Mouse (Mus musculus) neural tube, embryonic 13.5 days (tissue): ENCODE measurements at regions not wholly inside any gene's neighbourhood (a gene's known extent, or its start where the extent isn't known, plus 50 kb on each side); places are given as distances from the start of the nearest gene placed in this dataset.

Experiments used
- ATAC-seq: fragments of 200-750 bp; cut with Nextera tagmentation; 2 replicates; pipeline ENCODE4 v1.8.0; 2017; ENCODE audit warnings: low read depth, mild to moderate bottlenecking, moderate TSS enrichment, moderate library complexity
- H3K27ac ChIP-seq: fragments of 300-500 bp; sonication (generic); replicated peaks from 2 replicates; pipeline ENCODE4 v1.5.1; 2015; ENCODE audit warnings: moderate library complexity, mild to moderate bottlenecking, inconsistent platforms
- H3K27me3 ChIP-seq: fragments of 300-500 bp; sonication (generic); 2 replicates; pipeline ENCODE4 v1.6.1; 2015; ENCODE audit warnings: mild to moderate bottlenecking, inconsistent platforms
- H3K36me3 ChIP-seq: fragments of 300-500 bp; sonication (generic); 2 replicates; pipeline ENCODE4 v1.6.1; 2015; ENCODE audit warnings: mild to moderate bottlenecking, inconsistent platforms
- H3K4me1 ChIP-seq: fragments of 300-500 bp; sonication (generic); replicated peaks from 2 replicates; pipeline ENCODE4 v1.6.1; 2015; ENCODE audit warnings: inconsistent platforms
- H3K4me2 ChIP-seq: fragments of 300-500 bp; sonication (generic); 2 replicates; pipeline ENCODE4 v1.6.1; 2015; ENCODE audit warnings: inconsistent platforms, mild to moderate bottlenecking, moderate library complexity
- H3K4me3 ChIP-seq: fragments of 300-500 bp; sonication (generic); 2 replicates; pipeline ENCODE4 v1.5.1; 2015; ENCODE audit warnings: mild to moderate bottlenecking, inconsistent platforms
- H3K9ac ChIP-seq: fragments of 300-500 bp; sonication (generic); 2 replicates; pipeline ENCODE4 v1.6.1; 2015; ENCODE audit warnings: moderate library complexity, mild to moderate bottlenecking, inconsistent platforms
- H3K9me3 ChIP-seq: fragments of 300-500 bp; sonication (generic); 2 replicates; pipeline ENCODE4 v1.6.1; 2016; ENCODE audit warnings: inconsistent platforms
- WGBS: fragments of 180-500 bp; shearing (Covaris S2); methylation state at CpG from one replicate; pipeline ENCODE4 v1.1.7; 2015; 5-methylcytosine and 5-hydroxymethylcytosine counted together

DNA sequence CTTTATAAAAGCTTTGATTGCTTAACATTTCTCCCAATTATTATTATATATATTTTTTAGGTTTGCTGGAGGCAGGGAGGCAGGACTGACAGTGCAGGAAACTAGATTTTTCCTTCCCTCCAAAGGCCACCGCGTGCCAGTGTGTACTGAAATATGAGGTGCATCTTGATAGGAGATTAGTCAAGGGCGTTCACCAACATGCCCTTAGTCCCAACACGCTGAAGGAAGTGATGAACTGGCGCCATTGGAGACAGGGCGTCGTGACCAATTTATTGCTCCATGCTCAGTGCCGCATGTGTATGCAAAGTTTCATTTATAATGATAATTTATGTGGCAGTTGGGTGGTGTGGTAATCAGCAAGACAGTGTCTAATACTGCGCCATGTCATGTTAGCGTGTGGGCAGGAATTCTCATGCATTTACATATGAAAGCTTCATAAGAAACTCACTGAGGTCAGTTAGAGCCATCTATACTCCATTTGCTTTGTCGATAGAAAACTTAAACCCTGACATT is 66.2 kb downstream of the Isl1 start:
- ATAC-seq = peak; percentile 56; the same call in 1 of the 2 replicates
- H3K9me3 ChIP-seq = no peaks in the 10 kb centered on the region
- 57% methylated on average over 11 of the region's 11 CpGs for WGBS
- H3K4me2 ChIP-seq = no peak overlapping the region
- no peak overlapping the region for H3K9ac ChIP-seq
- H3K27ac ChIP-seq = no peak overlapping the region
- no peaks in the 10 kb centered on the region for H3K27me3 ChIP-seq
- H3K36me3 ChIP-seq = no peaks in the 10 kb centered on the region
- 0 out of 2 replicates have a peak, but pooled peaks cover 6% of the 10 kb centered on the region for H3K4me1 ChIP-seq
- H3K4me3 ChIP-seq = no peak overlapping the region

DNA sequence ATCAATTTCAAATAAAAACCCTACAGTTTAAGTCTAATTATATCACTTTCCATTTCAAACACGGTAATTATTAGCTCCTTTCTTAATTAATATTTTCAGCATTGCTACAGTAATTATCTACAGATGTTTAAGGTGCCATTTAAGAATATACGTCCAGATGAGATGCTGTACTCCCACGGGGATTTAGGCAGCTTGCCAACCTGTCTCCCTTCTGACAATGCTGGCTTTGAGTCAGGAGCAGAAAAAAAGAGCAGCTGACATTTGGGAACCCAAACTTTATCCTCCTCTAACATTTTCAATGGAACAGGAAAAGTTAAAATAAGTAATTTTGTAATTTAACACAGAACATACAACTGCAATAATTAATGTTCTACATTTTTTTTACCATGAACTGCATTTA is 94.4 kb downstream of the Isl1 start:
- WGBS = 22% methylated on average over 3 of the region's 3 CpGs
- Histone ChIP-seq H3K4me3 (no peak overlapping the region), H3K27me3 (no peaks in the 10 kb centered on the region), H3K36me3 (no peaks in the 10 kb centered on the region), H3K4me2 (no peak overlapping the region), H3K9ac (no peak overlapping the region), H3K4me1 (peaks cover 8% of the 10 kb centered on the region), H3K9me3 (no peaks in the 10 kb centered on the region), H3K27ac (no peak overlapping the region)
- no peak for ATAC-seq

DNA sequence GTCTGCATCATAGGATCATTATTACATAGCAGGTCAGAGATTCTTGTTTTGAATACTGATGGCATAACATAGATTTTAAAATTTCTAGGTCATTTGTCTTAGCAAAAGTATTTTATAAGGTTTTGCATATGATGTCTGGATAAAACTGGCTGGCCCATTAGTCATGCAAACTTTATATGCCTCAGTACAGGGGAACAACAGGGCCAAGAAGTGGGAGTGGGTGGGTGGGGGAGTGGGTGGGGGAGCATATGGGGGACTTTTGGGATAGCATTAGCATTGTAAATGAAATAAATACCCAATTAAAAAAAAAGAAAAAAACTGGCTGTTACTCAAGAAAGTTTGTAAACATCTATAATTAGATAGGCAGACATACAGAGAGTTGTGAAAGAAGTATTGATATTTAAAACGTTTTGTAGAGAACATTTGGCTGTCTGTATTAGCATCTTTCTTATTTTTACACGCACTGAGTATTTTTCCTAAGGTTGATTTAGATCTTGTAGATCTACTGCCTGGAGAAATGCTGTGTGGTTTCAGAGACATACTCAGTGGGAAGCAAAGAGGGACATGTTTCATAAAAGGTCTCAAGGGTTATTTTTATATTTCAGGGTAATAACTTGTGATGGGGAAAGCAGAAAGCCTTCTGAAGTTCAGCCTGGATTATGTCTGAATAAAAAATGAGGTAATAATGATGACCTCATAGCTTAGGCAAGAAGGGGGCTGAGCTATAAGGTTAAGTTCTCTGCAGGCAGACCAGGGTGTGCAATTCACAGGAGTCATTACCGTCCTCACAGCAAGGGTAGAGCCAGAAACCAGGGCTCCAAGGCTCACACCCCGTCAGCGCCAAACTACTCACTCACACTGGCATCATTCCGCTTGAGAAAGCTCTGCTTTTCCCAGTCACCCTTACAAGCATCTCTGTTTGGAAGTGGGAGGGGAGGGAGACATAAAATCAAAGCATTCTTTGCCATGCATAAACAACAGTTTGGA is 95.4 kb downstream of the Isl1 start:
- ATAC-seq = peak; percentile 56; the same call in 1 of the 2 replicates

DNA sequence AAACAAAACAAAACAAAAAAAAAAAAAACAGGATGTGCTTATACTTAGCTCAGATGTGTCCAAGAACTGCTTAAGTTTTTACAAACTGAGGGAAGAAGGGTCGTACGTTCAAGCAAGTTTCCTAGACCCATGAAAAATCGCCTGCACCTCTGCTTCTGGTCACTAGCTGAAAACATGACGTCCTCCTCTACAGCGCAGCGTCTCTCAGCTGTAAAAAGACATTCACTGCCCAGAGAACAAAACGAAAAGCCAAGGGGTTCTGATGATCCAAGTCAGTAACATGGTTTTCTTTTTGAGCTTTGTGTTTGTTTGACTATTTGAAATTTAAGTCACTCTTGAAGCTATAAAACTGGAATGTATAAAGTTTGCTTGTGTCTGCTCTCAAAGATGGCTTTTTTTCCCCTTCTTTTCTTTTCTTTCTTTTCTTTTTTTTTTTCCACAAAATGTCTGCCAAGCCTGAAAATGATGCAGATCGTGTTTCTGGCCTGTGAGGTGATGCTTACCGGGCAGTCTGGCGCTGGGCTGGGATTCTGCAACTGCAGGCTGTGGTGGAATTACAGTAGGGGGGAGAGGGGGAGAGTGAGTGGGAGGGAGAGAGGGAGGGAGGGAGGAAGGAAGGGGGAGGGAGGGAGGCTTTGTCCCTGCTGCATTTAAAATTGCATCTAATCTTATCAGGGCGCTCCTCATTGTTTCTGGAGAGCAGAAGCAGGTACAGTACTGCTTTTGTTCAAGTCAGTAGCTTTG is 108.1 kb downstream of the Isl1 start:
- H3K36me3 ChIP-seq = no peaks in the 10 kb centered on the region
- WGBS = 4% methylated on average over 11 of the region's 11 CpGs
- no peak overlapping the region for H3K27ac ChIP-seq
- no peaks in the 10 kb centered on the region for H3K9me3 ChIP-seq
- 0 out of 2 replicates have a peak overlapping the region, but pooled peaks have one; percentile 45 for H3K9ac ChIP-seq
- 0 out of 2 replicates have a peak overlapping the region, but pooled peaks have one; percentile 2 for H3K4me3 ChIP-seq
- H3K4me1 ChIP-seq = 0 out of 2 replicates have a peak, but pooled peaks cover 3% of the 10 kb centered on the region
- H3K4me2 ChIP-seq = peak overlapping the region; percentile 47
- H3K27me3 ChIP-seq = no peaks in the 10 kb centered on the region
- peak; percentile 84 for ATAC-seq

More for the DNA sequence above, 95.4 kb downstream of the Isl1 start:
- H3K4me3 ChIP-seq = no peak overlapping the region
- no peak overlapping the region for H3K4me2 ChIP-seq
- no peaks in the 10 kb centered on the region for H3K9me3 ChIP-seq
- no peaks in the 10 kb centered on the region for H3K27me3 ChIP-seq
- no peaks in the 10 kb centered on the region for H3K36me3 ChIP-seq
- WGBS = 32% methylated on average over 6 of the region's 6 CpGs
- H3K27ac ChIP-seq = no peak overlapping the region
- no peak overlapping the region for H3K9ac ChIP-seq
- peaks cover 8% of the 10 kb centered on the region for H3K4me1 ChIP-seq

DNA sequence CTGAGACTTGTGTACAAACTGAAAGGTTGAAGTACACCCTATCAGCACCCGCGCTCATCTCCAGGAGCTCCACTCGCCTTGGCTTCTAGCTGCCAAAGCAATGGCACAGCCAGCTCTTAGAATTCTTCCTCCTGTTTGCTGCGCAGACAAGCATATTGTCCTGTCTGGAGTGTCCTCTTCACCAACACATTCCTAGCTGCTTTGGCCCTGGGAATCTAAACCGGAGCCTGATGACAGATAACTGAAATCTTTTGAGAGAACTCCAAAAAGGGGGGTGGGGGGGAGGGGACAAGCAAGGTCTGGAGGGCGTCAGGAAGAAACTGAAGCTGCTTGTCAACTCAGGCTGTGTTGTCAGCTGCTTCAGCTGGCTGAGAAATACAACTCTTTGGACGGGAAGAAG is 122.4 kb downstream of the Isl1 start:
- WGBS = 75% methylated on average over 7 of the region's 7 CpGs
- ATAC-seq = no peak
- Histone ChIP-seq H3K9me3 (no peaks in the 10 kb centered on the region), H3K27ac (no peak overlapping the region), H3K4me3 (no peak overlapping the region), H3K4me1 (no peaks in the 10 kb centered on the region), H3K9ac (no peak overlapping the region), H3K4me2 (no peak overlapping the region), H3K27me3 (no peaks in the 10 kb centered on the region), H3K36me3 (no peaks in the 10 kb centered on the region)

DNA sequence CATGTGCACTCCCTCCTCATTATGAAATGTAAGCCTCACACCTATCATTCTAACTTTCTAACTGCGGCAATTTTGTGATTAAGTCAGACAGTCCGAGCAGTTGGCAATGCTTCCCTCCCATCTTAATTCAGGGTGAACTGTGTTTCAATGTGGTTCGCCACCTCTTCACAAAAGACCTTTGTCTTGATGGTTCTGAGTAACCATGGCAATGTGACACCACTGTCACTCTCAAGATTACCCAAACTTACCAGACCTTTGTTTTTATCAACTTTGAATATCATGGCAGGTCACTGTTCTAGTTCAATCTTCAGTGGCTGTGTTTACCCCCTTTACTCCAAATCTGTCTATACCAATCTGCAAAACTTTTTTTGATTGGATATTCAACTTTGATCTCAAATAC is 131.7 kb downstream of the Isl1 start:
- ATAC-seq = no peak
- Histone ChIP-seq H3K9ac (no peak overlapping the region), H3K27ac (no peak overlapping the region), H3K27me3 (no peaks in the 10 kb centered on the region), H3K36me3 (no peaks in the 10 kb centered on the region), H3K9me3 (no peaks in the 10 kb centered on the region), H3K4me1 (no peaks in the 10 kb centered on the region), H3K4me3 (no peak overlapping the region), H3K4me2 (no peak overlapping the region)
- 12% methylated on average over 3 of the region's 3 CpGs for WGBS

DNA sequence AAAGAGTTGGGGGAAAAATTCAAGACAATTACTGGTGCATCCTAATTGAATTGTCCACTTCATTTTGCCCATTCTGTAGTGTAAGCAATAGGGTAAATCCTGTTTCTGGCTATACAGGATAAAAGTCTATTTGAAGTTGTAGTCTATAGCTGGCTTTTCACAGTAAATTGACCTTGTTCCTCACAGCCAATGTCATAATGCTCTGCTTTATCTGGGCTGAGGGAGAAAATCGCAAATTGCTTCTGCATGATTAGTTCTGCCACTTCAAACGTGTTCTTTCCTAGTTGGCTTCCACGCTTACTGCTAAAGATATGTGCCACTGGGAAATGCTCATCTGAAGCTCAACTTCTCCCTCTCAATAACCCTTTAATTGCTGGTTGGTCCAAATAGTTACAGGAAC is 134.5 kb downstream of the Isl1 start:
- 4% methylated on average over 3 of the region's 3 CpGs for WGBS

DNA sequence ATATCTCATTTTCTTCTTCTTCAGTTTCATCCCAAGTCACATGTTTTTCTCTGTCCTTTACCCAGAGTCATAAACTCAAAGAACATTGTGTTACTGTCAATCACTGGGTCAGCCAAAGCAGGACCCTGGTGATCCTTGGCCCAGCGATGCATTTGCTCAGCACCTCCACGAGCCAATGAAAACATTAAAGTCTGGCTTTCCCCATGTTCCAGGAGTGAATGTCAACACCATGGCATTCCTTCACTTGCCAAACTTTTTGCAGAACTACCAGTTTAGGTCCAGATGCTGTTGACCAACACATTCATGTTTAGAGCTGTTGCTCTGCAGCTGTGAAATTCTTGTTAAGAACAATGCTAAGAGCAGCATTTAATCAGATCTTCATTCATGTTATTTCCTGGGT is 135.6 kb downstream of the Isl1 start:
- Histone ChIP-seq H3K36me3 (no peaks in the 10 kb centered on the region), H3K9me3 (no peaks in the 10 kb centered on the region), H3K4me1 (no peaks in the 10 kb centered on the region), H3K9ac (no peak overlapping the region), H3K4me3 (no peak overlapping the region), H3K27ac (no peak overlapping the region), H3K27me3 (no peaks in the 10 kb centered on the region), H3K4me2 (no peak overlapping the region)
- ATAC-seq = no peak
- 46% methylated on average over 2 of the region's 2 CpGs for WGBS

More for the DNA sequence above, 134.5 kb downstream of the Isl1 start:
- H3K9me3 ChIP-seq = no peaks in the 10 kb centered on the region
- no peaks in the 10 kb centered on the region for H3K4me1 ChIP-seq
- no peaks in the 10 kb centered on the region for H3K36me3 ChIP-seq
- H3K4me2 ChIP-seq = no peak overlapping the region
- H3K9ac ChIP-seq = no peak overlapping the region
- no peak for ATAC-seq
- H3K27ac ChIP-seq = no peak overlapping the region
- H3K27me3 ChIP-seq = no peaks in the 10 kb centered on the region
- H3K4me3 ChIP-seq = no peak overlapping the region

DNA sequence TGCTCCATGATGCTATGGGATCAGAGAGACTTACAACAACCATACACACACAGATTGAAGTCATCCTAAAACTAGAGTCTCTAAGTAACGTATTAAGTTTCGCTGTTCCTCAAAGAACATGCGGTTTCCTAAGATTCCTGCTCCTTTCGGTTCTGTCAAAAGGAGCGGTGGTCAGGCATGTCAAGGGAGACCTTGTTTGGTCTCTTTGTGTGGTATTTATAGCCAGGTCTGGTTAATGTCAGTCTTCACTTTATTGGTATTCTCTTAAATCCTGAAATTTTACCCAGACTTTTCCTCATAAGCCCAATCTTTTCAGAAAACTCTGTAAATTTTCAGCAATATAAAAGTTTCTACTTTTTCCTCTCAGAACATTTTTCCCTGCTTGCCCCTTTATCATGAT is 166.5 kb downstream of the Isl1 start:
- Histone ChIP-seq H3K4me2 (no peak overlapping the region), H3K4me3 (no peak overlapping the region), H3K9ac (no peak overlapping the region), H3K27ac (no peak overlapping the region), H3K27me3 (no peaks in the 10 kb centered on the region), H3K9me3 (no peaks in the 10 kb centered on the region), H3K36me3 (no peaks in the 10 kb centered on the region), H3K4me1 (no peaks in the 10 kb centered on the region)
- no peak for ATAC-seq
- WGBS = 82% methylated on average over 5 of the region's 5 CpGs

DNA sequence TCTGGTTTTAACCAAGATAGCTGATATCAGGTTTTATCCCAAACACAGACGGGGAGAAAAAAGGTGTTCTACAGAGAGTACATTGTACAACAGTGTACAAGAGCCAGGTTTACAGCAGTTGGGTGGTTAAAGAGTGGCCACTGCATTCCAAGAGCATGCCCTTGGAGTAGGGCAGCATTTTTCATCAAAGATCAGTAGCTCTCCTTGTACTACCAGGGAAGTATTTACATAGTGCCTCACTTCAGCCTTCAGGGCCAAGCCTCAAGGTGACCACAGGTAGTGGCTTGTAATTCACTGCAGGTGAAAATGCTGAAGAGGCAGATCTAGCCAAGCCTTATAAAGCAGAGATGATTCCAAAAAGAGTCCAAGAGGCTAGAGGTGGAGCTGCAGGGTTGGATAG is 190.8 kb downstream of the Isl1 start:
- 88% methylated on average over 1 of the region's 1 CpGs for WGBS
- ATAC-seq = no peak
- no peak overlapping the region for H3K4me3 ChIP-seq
- no peaks in the 10 kb centered on the region for H3K4me1 ChIP-seq
- no peak overlapping the region for H3K27ac ChIP-seq
- H3K4me2 ChIP-seq = no peak overlapping the region
- no peaks in the 10 kb centered on the region for H3K36me3 ChIP-seq
- H3K27me3 ChIP-seq = no peaks in the 10 kb centered on the region
- H3K9me3 ChIP-seq = no peaks in the 10 kb centered on the region
- H3K9ac ChIP-seq = no peak overlapping the region

DNA sequence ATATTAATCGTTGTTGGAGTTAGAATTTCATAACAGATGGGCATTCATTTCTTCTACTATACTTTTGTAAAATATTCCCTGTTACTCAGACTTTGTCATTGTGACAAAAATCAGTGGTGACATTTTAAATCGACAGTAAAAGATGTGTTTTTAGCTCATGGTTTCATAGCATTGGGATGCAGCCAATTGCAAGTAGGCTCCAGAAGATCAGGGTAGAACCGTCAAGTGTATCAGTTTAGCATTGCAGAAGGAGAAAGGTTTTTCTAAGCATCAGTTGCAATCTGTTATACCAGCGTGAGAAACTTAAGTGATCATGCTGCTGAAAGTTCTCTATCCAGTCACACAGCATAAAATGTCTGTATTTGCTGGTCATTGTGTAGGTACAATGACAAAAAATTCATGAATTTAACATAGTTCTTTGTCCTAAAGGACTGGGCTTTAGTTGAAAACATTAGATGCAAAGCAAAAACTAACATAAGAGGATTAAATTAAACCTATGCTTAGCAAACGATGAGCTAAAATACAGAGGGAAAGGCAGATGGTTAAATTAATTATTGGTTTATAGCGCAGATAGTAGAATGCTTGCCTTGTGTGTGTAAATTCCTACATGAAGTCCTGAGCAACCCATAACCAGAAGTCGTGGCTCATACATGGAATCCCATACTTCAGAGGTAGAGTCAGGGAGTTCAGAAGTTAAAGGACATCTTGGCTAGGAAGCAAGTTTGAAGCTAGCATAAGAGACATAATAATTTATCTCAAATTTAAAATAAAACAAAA is 198.3 kb downstream of the Isl1 start:
- 75% methylated on average over 7 of the region's 7 CpGs for WGBS
- H3K9me3 ChIP-seq = no peaks in the 10 kb centered on the region
- H3K4me2 ChIP-seq = no peak overlapping the region
- no peak overlapping the region for H3K27ac ChIP-seq
- H3K27me3 ChIP-seq = no peaks in the 10 kb centered on the region
- no peak overlapping the region for H3K9ac ChIP-seq
- no peak for ATAC-seq
- H3K36me3 ChIP-seq = no peaks in the 10 kb centered on the region
- no peak overlapping the region for H3K4me3 ChIP-seq
- no peaks in the 10 kb centered on the region for H3K4me1 ChIP-seq
